Mouse (Mus musculus): ENCODE measurements around the gene Pax3.

Pax3 gene

DNA sequence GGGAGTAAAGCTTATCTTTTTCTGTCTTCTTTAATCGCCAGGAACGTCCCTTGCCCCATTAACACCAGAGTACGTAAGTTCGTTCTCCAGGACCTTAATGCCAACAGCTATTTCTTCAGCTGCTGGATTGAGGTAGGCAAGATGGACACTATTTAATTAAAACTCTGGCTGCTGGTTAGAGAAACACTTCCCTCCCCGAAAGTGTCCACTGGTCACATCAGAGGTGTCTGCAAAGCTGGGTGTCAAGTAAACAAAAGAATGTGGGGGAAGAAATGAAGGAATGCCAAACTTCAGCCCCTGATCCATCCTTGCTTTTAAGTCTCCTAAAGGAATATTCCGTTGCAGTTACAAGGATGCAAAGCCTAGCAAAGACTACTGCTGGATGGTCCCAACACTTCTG is 24.6 kb downstream of the Pax3 start:
- no peak for DNase-seq (ENCODE audit: low read depth, low spot score)

DNA sequence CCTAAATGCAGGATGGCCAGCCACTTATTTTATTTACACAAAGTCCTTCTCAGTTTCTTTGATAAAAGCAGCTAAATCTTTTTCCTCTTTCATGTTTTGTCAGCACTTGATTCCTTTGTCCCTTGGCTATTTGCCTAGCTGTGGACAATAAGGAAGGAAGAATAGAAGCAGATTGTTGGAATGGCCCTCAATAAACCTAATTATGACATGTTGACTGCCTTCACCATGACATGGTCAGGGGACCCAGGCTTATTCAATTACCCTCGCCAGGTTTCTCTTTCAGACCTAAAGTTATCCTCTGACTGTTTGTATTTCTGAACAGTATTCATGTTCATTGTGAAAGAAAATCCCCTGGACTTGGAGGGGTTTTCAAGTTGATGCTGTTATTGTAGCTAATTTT is 25.3 kb downstream of the Pax3 start:
- no peak for DNase-seq (ENCODE audit: low read depth, low spot score)

DNA sequence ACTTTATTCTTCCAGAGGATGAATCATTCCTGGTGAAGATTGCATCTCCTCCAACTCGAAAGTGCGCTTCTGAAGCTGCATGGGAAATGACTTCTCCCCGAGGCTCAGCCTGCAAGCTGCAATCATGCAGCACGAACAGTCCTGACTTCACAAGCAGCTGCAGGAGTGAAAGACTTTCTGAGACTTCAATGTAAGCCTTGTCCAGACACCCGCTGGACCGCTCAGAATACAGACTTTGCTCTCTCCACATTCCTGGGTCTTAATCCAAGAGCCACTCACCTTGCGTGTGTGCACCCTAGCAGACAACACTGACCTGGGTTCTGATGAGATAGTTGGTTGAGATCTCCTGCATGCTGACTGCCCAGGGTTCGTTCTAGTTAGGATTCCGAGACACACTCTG is 26.2 kb downstream of the Pax3 start:
- no peak for DNase-seq (ENCODE audit: low read depth, low spot score)

- no peak for DNase-seq (ENCODE audit: low read depth, low spot score)
These were observed 28.1 kb downstream of the Pax3 start for GRCm38 (mm10) chr1:78168796-78169195.

DNA sequence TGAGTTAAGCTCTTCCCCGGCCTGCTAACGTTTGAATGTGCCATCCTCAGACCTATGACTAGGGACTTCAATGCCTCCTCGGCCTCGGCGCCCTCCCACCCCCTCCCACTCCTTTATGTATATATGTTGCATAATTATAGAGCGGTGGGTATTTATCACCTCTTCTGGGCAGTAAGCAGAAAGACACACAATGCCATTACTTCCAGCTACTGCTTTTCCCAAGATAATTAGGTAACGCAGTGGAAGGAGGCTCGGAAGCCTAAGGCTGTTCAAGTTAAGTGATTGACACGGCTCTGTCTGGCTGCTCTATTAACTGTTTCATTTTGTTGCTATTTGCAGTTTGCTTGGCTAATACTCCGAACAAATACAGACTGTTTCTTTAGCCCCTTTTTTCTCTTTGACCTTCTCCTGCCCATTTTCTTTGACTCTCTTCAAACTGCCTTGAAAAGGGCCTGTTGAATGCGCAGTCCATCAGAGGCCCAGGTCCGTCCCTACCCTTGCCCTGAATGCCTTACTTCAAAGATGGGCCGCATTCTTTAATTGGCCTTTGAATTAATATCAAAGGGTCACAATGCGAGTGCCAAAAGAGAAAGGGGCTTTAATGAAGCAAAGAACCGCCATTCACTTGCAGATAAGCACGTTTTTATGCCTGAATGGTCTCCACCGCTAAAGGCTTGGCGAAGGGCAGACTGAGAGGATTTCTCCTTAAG is 29.2 kb downstream of the Pax3 start:
- no peak for DNase-seq (ENCODE audit: low read depth, low spot score)

DNA sequence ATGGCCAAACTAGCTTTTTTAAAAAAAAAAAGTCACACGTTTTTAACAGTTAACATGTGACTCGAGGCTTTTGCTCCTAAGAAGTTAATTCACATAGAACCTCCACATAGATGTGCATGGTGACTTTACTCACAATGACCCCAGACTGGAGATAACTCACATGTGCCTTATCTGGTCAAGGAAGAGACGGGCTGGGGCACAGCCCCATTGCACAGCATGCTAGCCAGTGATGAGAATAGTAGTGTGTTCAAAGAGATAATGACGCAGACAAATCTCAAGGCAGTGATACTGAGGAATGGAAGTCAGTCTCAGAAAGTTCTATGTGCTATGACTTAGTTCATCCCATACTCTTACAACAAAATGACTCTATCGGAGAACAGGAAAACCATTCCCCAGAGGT is 35.2 kb downstream of the Pax3 start:
- no peak for DNase-seq (ENCODE audit: low read depth, low spot score)

GRCm38 (mm10) chr1:78157930-78158329 is 39.0 kb downstream of the Pax3 start:
- no peak for DNase-seq (ENCODE audit: low read depth, low spot score)

- DNase-seq (ENCODE audit: low read depth, low spot score): no peak
These were observed 41.1 kb downstream of the Pax3 start for GRCm38 (mm10) chr1:78155796-78156195.

DNA sequence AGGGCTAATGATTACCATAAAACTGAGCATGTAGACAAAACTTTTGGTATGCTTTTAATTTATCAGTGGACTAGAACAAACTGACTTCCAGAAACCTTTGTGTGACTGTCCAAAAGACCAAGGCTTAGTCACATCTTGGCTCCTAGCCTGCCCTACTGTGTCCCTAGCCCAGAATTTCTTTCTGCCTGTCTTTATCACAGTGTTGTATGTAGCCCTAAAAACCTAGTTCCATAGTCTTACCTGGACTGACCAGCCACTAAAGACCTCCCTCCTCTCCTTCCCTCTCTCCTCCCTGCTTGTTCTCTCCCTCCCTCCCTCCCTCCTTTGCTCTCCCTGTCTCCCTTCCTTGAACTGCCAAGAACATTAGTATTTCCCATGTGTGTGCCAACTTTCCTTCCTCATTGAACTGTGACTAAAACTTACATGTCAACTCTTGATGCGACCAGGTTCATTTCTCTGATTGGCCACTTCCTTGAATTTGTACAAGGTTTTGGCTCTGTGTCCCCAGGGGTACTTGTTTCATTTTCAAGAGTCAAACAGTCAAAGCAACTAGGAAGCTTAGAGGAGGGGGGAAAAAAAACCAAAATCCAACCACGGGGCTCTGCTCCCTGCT is 48.8 kb downstream of the Pax3 start:
- no peak for DNase-seq (ENCODE audit: low read depth, low spot score)

DNA sequence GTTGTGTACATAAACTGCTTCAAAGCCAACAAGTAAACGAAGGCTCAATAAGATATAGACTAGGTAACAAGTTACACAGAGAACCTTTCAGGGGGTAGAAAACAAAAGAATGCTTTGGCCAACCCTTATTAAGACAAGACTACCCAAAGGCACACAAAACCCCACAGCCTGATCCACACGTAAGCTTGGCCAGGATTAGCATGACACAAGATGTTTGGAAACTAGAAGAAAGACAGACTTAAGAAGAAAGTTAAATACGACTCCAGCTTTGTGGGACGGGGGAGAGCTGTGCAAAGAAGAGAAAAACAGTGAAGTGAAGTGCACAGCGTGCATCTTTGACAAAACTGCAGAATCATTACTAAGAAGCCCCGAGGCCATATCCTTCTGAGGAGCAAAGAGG is 53.5 kb downstream of the Pax3 start:
- DNase-seq (ENCODE audit: low read depth, low spot score): no peak

DNA sequence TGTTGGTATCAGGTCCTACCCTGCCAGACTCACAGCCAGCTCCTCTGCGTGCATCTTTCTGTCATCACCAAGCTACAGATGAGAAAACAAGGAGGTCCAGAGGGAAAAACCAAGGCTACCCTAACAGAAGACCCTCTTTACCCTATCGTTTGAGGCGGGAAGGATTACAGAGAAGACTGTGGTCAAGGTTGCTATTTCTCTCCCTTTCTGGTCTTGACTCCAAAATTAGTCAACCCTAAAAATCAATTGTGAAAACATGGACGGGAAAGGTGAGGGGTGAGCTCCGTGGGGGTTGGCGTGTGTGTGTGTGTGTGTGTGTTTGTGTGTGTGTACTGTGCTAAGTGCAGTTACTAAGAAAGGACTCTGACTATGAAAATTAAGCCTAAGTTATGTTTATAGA is 54.0 kb downstream of the Pax3 start:
- DNase-seq (ENCODE audit: low read depth, low spot score): no peak

- no peak for DNase-seq (ENCODE audit: low read depth, low spot score)
These were observed 55.0 kb downstream of the Pax3 start for GRCm38 (mm10) chr1:78141741-78142501.

- no peak for DNase-seq (ENCODE audit: low read depth, low spot score)
These were observed 55.6 kb downstream of the Pax3 start for GRCm38 (mm10) chr1:78141314-78141713.

DNA sequence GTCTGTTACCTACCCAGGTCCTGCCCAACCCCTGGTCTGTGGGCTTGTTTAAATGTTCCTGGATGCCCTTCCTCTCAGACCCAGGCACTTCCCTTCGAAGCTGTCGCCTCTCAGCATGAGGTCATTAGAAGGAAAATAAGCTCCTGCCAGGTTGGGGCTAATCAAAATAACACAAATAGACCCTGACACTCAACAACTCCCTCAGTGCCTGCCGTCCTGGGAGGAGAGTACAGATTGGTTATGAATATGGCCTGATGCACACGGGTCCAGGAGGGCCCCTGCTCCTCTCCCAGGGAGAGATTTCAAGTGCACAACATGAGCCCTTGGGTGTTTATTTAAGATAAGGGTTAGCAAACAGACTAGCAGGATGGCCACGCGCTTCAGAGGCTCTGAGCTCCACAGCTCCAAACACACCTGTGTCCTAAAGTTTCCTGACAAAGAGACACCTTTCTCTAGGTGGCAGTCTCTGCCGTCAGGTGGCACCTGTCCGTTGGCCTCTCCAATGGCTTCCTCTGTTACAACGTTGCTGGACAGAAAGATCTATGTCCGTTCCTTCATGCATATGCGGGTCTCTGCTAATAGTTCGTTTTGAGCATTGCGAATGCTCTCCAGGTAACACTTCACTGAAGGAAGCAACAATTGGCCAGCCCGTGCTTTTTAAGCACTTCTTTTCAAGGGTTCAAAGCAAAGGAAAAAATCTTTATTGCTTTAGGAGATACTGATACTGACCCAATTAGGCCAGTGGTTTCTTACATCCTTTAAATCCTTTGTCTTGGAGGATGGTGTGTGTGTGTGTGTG is 56.2 kb downstream of the Pax3 start:
- DNase-seq (ENCODE audit: low read depth, low spot score): no peak

GRCm38 (mm10) chr1:78139287-78139686 is 57.6 kb downstream of the Pax3 start:
- DNase-seq (ENCODE audit: low read depth, low spot score): no peak

DNA sequence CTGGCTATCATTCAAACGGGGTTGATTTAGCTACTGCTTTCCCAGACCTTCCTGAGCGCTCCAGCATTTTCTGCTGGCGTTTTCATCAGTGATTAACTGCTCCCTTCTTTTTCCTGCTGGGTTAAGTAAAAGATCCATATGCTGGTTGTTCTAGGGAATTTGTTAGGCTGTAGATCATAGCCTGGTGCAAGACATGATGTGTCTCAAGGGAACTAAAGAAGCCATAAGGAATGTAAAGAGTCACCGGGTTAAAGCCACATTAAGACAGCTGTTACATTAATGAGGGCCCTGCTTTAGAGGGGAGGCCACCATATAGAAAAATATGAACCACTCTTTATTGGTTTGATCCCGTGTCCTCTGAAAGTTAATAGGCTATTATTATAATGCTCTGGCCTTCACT is 67.7 kb downstream of the Pax3 start:
- DNase-seq (ENCODE audit: low read depth, low spot score): no peak

- DNase-seq (ENCODE audit: low read depth, low spot score): no peak
These were observed 76.9 kb downstream of the Pax3 start for GRCm38 (mm10) chr1:78119899-78120560.

DNA sequence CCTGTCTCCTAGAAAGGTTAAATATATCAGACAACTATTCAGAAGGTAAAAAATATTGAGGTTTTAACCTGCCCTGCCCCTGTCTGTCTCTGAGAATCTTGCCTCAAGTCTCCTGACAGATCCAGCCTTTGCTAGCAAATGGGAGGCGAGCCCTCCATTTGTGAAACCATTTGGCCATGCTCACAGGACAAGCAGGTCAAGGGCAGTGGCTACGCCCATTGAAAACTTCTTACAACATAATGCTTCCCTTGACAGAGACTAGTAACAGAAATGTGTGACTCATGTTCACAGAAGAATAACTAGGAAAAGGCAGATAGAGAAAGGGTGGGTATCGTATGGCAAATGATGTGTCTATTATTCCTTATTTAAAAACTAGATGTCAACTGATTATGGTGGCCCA is 80.9 kb downstream of the Pax3 start:
- no peak for DNase-seq (ENCODE audit: low read depth, low spot score)

DNA sequence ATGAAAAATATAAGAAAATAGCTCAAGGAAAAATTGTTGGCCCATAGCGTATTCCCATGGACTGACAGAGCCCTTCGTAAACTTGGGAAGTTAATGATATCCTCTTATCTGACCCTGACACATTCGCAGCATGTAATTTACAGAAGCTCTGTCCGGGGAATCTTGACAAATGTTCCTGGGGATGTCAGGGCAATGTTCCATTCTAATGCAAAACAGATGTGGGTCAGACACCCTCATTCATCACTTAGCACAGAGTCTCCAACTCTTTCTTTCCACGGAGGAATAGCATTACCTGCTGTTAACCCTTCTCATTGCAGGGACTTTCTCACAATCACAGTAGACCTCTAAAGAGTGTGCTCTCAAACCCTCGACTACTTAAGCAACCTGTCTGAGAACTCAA is 86.6 kb downstream of the Pax3 start:
- DNase-seq (ENCODE audit: low read depth, low spot score): no peak

- DNase-seq (ENCODE audit: low read depth, low spot score): no peak
These were observed 93.4 kb downstream of the Pax3 start for GRCm38 (mm10) chr1:78103511-78103910.

DNA sequence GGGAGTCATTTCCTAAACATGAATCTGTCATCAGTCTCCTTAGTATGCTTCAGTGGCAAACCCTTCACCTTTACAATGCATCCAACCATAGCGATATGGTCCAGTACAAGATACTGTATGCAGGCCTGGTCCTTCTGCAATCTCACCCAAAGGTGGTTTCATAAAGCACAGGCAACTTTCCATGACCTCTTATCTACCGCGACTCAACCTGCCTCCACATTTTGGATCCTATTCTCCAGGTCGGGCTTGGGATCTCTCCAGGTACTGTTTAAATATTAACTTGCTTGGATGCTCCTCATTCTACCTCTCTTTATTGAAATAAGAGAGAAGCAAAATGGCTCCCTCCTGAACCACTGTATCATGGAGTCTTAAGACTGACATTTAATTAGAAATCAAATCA is 103.3 kb downstream of the Pax3 start:
- no peak for DNase-seq (ENCODE audit: low read depth, low spot score)

- no peak for DNase-seq (ENCODE audit: low read depth, low spot score)
These were observed 108.3 kb downstream of the Pax3 start for GRCm38 (mm10) chr1:78088646-78089045.

Measured in retina, adult 2 months (tissue).